8 mouse cellular contexts compared by ENCODE assay signal in genomic region chr8:71496481-71496880, GRCm38 (mm10). TPM values are rescaled to one million over a fixed set of nuclear protein-coding genes. Genes with fewer than 3 reads are reported as not detected.
DNase-seq lines count a peak whose midpoint lies in the region; ATAC-seq and TF ChIP-seq lines count a peak whose summit lies in the region.

No protein-coding gene starts in this region.

- H3K27me3 ChIP-seq in intestine, postnatal 0 days (replicated peaks; ENCODE audit: control insufficient read depth, insufficient read depth, low read length) = no peaks in the 10 kb centered on the region
- no peaks in the 10 kb centered on the region for H3K27me3 ChIP-seq in lung, embryonic 14.5 days (ENCODE audit: insufficient read depth, low read length)

- peaks cover 21% of the 10 kb centered on the region; the same call in 1 of the 2 replicates for H3K36me3 ChIP-seq in intestine, postnatal 0 days (ENCODE audit: control insufficient read depth, insufficient read depth)
- peaks cover 37% of the 10 kb centered on the region for H3K36me3 ChIP-seq in lung, embryonic 14.5 days (ENCODE audit: insufficient read depth)

- peak; percentile 6 for TF ChIP-seq CTCF in left cerebral cortex, adult 2 months (IDR thresholded peaks at IDR 0.05)
- TF ChIP-seq CTCF in intestine, postnatal 0 days (IDR thresholded peaks at IDR 0.05; ENCODE audit: low read depth) = peak; percentile 57
- peak; percentile 62 for TF ChIP-seq CTCF in lung, embryonic 14.5 days (IDR thresholded peaks at IDR 0.05; ENCODE audit: low read depth)

- no peak overlapping the region for H3K4me3 ChIP-seq in left cerebral cortex, adult 2 months
- H3K4me3 ChIP-seq in brown adipose tissue, adult 24 weeks (ENCODE audit: insufficient read depth, low read depth, low read length) = no peak overlapping the region
- H3K4me3 ChIP-seq in intestine, postnatal 0 days (ENCODE audit: low read depth, low read length) = no peak overlapping the region
- no peak overlapping the region for H3K4me3 ChIP-seq in lung, embryonic 14.5 days (ENCODE audit: low read depth, low read length)

- 42% methylated on average over 11 of the region's 11 CpGs for WGBS in intestine, postnatal 0 days
- 23% methylated on average over 11 of the region's 11 CpGs for WGBS in lung, embryonic 14.5 days

- no peak overlapping the region for H3K9ac ChIP-seq in intestine, postnatal 0 days (ENCODE audit: low read depth, low read length)
- H3K9ac ChIP-seq in lung, embryonic 14.5 days = no peak overlapping the region

- H3K4me2 ChIP-seq in intestine, postnatal 0 days (replicated peaks; ENCODE audit: low read depth) = no peak overlapping the region
- no peak overlapping the region for H3K4me2 ChIP-seq in lung, embryonic 14.5 days

- no peaks in the 10 kb centered on the region for H3K9me3 ChIP-seq in intestine, postnatal 0 days (ENCODE audit: control insufficient read depth)
- H3K9me3 ChIP-seq in lung, embryonic 14.5 days (ENCODE audit: low read depth, low read length) = no peaks in the 10 kb centered on the region

- intact Hi-C loops in left cerebral cortex, adult 2 months (cut with DNase I) = no loop called here
- intact Hi-C loops in gastrocnemius, postnatal 14 days (cut with DNase I; ENCODE audit: low total_unique reads) = no loop called here

- ATAC-seq in intestine, postnatal 0 days = no peak
- ATAC-seq in lung, embryonic 14.5 days (ENCODE audit: insufficient read depth) = peak; percentile 53; the same call in 1 of the 2 replicates

- H3K27ac ChIP-seq in left cerebral cortex, adult 2 months = peak overlapping the region; percentile 36; the same call in 1 of the 2 replicates
- H3K27ac ChIP-seq in brown adipose tissue, adult 24 weeks (replicated peaks; ENCODE audit: low read depth, low read length) = peak overlapping the region; percentile 47; the same call in 1 of the 2 replicates
- 0 out of 2 replicates have a peak overlapping the region, but pooled peaks have one; percentile 7 for H3K27ac ChIP-seq in intestine, postnatal 0 days (ENCODE audit: low read depth, low read length)
- peak overlapping the region; percentile 75 for H3K27ac ChIP-seq in lung, embryonic 14.5 days (ENCODE audit: low read depth)

- DNase-seq in left cerebral cortex, adult 2 months (ENCODE audit: extremely low spot score in 1 of 2, low spot score in 2 of 2) = peak in 1 of 2 experiments; percentile 47
- no peak for DNase-seq in left cerebral cortex, adult 18-20 months (ENCODE audit: low spot score in 2 of 2)
- DNase-seq in gastrocnemius, postnatal 14 days = peak; percentile 94
- peak; percentile 92 for DNase-seq in lung, embryonic 14.5 days
- DNase-seq in urinary bladder, postnatal 25 days (ENCODE audit: low spot score) = peak; percentile 68
- no peak for DNase-seq in thymus, postnatal 25 days

- H3K4me1 ChIP-seq in brown adipose tissue, adult 24 weeks (ENCODE audit: control insufficient read depth, insufficient read depth, insufficient read length, low read length) = peaks cover 28% of the 10 kb centered on the region
- H3K4me1 ChIP-seq in intestine, postnatal 0 days (replicated peaks; ENCODE audit: control insufficient read depth, insufficient read depth, low read length) = peaks cover 3% of the 10 kb centered on the region
- H3K4me1 ChIP-seq in lung, embryonic 14.5 days (ENCODE audit: insufficient read depth) = peaks cover 27% of the 10 kb centered on the region

RNA-seq across cellular contexts. Expression of gene Gtpbp3, which starts 8.6 kb away (rescaled TPM):
- total RNA-seq in left cerebral cortex, adult 2 months (2021) = 10 to 100 TPM; 33.0 to 37.4 TPM
- 10 to 100 TPM; 29.3 to 36.7 TPM for total RNA-seq in left cerebral cortex, adult 18-20 months (2021)
- polyA plus RNA-seq in brown adipose tissue, adult 24 weeks (2012; ENCODE audit: insufficient read depth, insufficient read length, missing spikeins) = 6.7 and 9.1 TPM in 2 replicates
- 1 to 10 TPM; 7.5 to 8.5 TPM for total RNA-seq in gastrocnemius, postnatal 14 days (2021)
- polyA plus RNA-seq in intestine, postnatal 0 days (2015; fragmentation: Nextera tagmentation; extraction: Ambion mirVana) = 6.3 and 6.6 TPM in 2 replicates
- 7.6 and 9.6 TPM in 2 replicates for polyA plus RNA-seq in lung, embryonic 14.5 days (2014; fragmentation: Nextera tagmentation; extraction: Ambion mirVana)

RNA-seq across cellular contexts. Expression of gene Ano8, which starts 10.7 kb away (rescaled TPM):
- total RNA-seq in left cerebral cortex, adult 2 months (2021) = 10 to 100 TPM; 62.5 to 64.0 TPM
- total RNA-seq in left cerebral cortex, adult 18-20 months (2021) = 10 to 100 TPM; 56.2 to 58.6 TPM
- 7.3 and 9.3 TPM in 2 replicates for polyA plus RNA-seq in brown adipose tissue, adult 24 weeks (2012; ENCODE audit: insufficient read depth, insufficient read length, missing spikeins)
- 10 to 100 TPM; 14.4 to 16.2 TPM for total RNA-seq in gastrocnemius, postnatal 14 days (2021)
- 0.54 and 0.74 TPM in 2 replicates for polyA plus RNA-seq in intestine, postnatal 0 days (2015; fragmentation: Nextera tagmentation; extraction: Ambion mirVana)
- polyA plus RNA-seq in lung, embryonic 14.5 days (2014; fragmentation: Nextera tagmentation; extraction: Ambion mirVana) = 2.4 and 3.1 TPM in 2 replicates

RNA-seq across cellular contexts. Expression of gene Plvap, which starts 15.1 kb away (rescaled TPM):
- total RNA-seq in left cerebral cortex, adult 2 months (2021) = 1 to 10 TPM; 8.5 to 9.1 TPM
- total RNA-seq in left cerebral cortex, adult 18-20 months (2021) = 1 to 10 TPM; 9.4 to 9.5 TPM
- polyA plus RNA-seq in brown adipose tissue, adult 24 weeks (2012; ENCODE audit: insufficient read depth, insufficient read length, missing spikeins) = 4.3 and 6.1 TPM in 2 replicates
- 10 to 100 TPM in 1 of 2 experiments, 1 to 10 TPM in 1; 7.7 to 11.7 TPM for total RNA-seq in gastrocnemius, postnatal 14 days (2021)
- polyA plus RNA-seq in intestine, postnatal 0 days (2015; fragmentation: Nextera tagmentation; extraction: Ambion mirVana) = 109 and 111 TPM in 2 replicates
- 123 and 135 TPM in 2 replicates for polyA plus RNA-seq in lung, embryonic 14.5 days (2014; fragmentation: Nextera tagmentation; extraction: Ambion mirVana)

RNA-seq across cellular contexts. Expression of gene Dda1, which starts 27.5 kb away (rescaled TPM):
- total RNA-seq in left cerebral cortex, adult 2 months (2021) = 10 to 100 TPM; 75.0 to 87.0 TPM
- 10 to 100 TPM; 76.7 to 86.1 TPM for total RNA-seq in left cerebral cortex, adult 18-20 months (2021)
- 23.6 and 34.4 TPM in 2 replicates for polyA plus RNA-seq in brown adipose tissue, adult 24 weeks (2012; ENCODE audit: insufficient read depth, insufficient read length, missing spikeins)
- 10 to 100 TPM; 28.3 to 31.8 TPM for total RNA-seq in gastrocnemius, postnatal 14 days (2021)
- 82.8 and 91.7 TPM in 2 replicates for polyA plus RNA-seq in intestine, postnatal 0 days (2015; fragmentation: Nextera tagmentation; extraction: Ambion mirVana)
- 101 and 111 TPM in 2 replicates for polyA plus RNA-seq in lung, embryonic 14.5 days (2014; fragmentation: Nextera tagmentation; extraction: Ambion mirVana)

RNA-seq across cellular contexts. Expression of gene Ccdc194, which starts 29.0 kb away (rescaled TPM):
- not detected for total RNA-seq in left cerebral cortex, adult 2 months (2021)
- total RNA-seq in left cerebral cortex, adult 18-20 months (2021) = not detected
- polyA plus RNA-seq in brown adipose tissue, adult 24 weeks (2012; ENCODE audit: insufficient read depth, insufficient read length, missing spikeins) = not detected in 2 replicates
- under 1 TPM in 1 of 2 experiments, not detected in 1; 0.33 TPM for total RNA-seq in gastrocnemius, postnatal 14 days (2021)
- 0.08 TPM in 1 of 2 replicates, not detected in the other for polyA plus RNA-seq in intestine, postnatal 0 days (2015; fragmentation: Nextera tagmentation; extraction: Ambion mirVana)
- 1.0 TPM in 2 replicates for polyA plus RNA-seq in lung, embryonic 14.5 days (2014; fragmentation: Nextera tagmentation; extraction: Ambion mirVana)

Comparison
In these comparisons a context has a peak if more than half of its experiments do, and no peak if none do; other contexts are left out.
1. DNase-seq: peak in gastrocnemius, postnatal 14 days (single experiment), lung, embryonic 14.5 days (single experiment) and urinary bladder, postnatal 25 days (single experiment); none in left cerebral cortex, adult 18-20 months (0 of 2) and thymus, postnatal 25 days (single experiment).
2. H3K27ac ChIP-seq: peak in every context shown above with its lines; median percentile 75 in lung, embryonic 14.5 days; 47 in brown adipose tissue, adult 24 weeks; 36 in left cerebral cortex, adult 2 months; 7 in intestine, postnatal 0 days.
3. CTCF ChIP-seq: peak in every context shown above with its lines; median percentile 62 in lung, embryonic 14.5 days; 57 in intestine, postnatal 0 days; 6 in left cerebral cortex, adult 2 months.